Mouse (Mus musculus) layer of hippocampus, adult 18-20 months (tissue): ENCODE measurements around the gene Unc45a. TPM values are rescaled to one million over a fixed set of nuclear protein-coding genes. Genes with fewer than 3 reads are reported as not detected.
A peak's percentile ranks its signal among the peaks of the same experiment; 100 is the strongest.

ENCODE experiments used
- DNase-seq, 2 experiments: peaks; one replicate each; pipeline ENCODE4 v3.0.0; 2022; ENCODE audit warnings: low spot score in 2 of 2
- long read RNA-seq: library from polyadenylated mRNA; stranded (forward); transcript quantifications from one replicate; pipeline ENCODE4 v2.0.0, GENCODE M21; 2021
- total RNA-seq, 2 experiments: library from RNA; stranded (reverse); gene quantifications; 2 replicates each; pipeline ENCODE4 v1.2.3; 2021

Gene Unc45a
- total RNA-seq, result 10 to 100 TPM; 39.3 to 41.6 TPM
- long read RNA-seq, transcript Unc45a-201 (20 exons, 3,260 nt), result major isoform, 14 of 48 reads
- long read RNA-seq, partial matches to known transcripts, result 10 of 48 reads
- long read RNA-seq, other reads (novel, unspliced or antisense), result 24 of 48 reads

- peak in 1 of 2 experiments; percentile 69 for DNase-seq
These were observed at the start of gene Unc45a for GRCm38 (mm10) chr7:80340793-80341192. TSS of gene Unc45a (minus strand) at chr7:80341005.

- DNase-seq, result no peak
These were observed 47.1 kb upstream of the Unc45a start, which contains the start of gene Fes for GRCm38 (mm10) chr7:80387633-80388543. TSS of gene Fes (minus strand) at chr7:80387946.

GRCm38 (mm10) chr7:80387033-80387632 lies 46.3 kb upstream of the Unc45a start:
- no peak for DNase-seq

GRCm38 (mm10) chr7:80386235-80386930 lies 45.6 kb upstream of the Unc45a start:
- DNase-seq, result peak; percentile 73 to 92

- DNase-seq, result no peak
These were observed 42.1 kb upstream of the Unc45a start for GRCm38 (mm10) chr7:80382919-80383318.

GRCm38 (mm10) chr7:80379531-80379930 lies 38.7 kb upstream of the Unc45a start:
- DNase-seq, result no peak

- peak in 1 of 2 experiments; percentile 63 for DNase-seq
These were observed 36.7 kb upstream of the Unc45a start for GRCm38 (mm10) chr7:80377471-80377870.

GRCm38 (mm10) chr7:80376192-80376591 lies 35.4 kb upstream of the Unc45a start:
- DNase-seq, result no peak

GRCm38 (mm10) chr7:80375376-80376039 lies 34.7 kb upstream of the Unc45a start:
- no peak for DNase-seq

- no peak for DNase-seq
These were observed 33.9 kb upstream of the Unc45a start for GRCm38 (mm10) chr7:80374733-80375132.

- DNase-seq, result no peak
These were observed 33.5 kb upstream of the Unc45a start for GRCm38 (mm10) chr7:80374280-80374679.

- DNase-seq, result no peak
These were observed 33.0 kb upstream of the Unc45a start for GRCm38 (mm10) chr7:80373850-80374249.

GRCm38 (mm10) chr7:80373352-80373751 lies 32.5 kb upstream of the Unc45a start:
- DNase-seq, result no peak

- DNase-seq, result no peak
These were observed 31.9 kb upstream of the Unc45a start for GRCm38 (mm10) chr7:80372667-80373066.

- no peak for DNase-seq
These were observed 31.4 kb upstream of the Unc45a start for GRCm38 (mm10) chr7:80372166-80372565.

GRCm38 (mm10) chr7:80371041-80371751 lies 30.4 kb upstream of the Unc45a start, which contains the start of gene Man2a2:
TSS of gene Man2a2 (minus strand) at chr7:80371375.
- peak; percentile 71 to 80 for DNase-seq

- DNase-seq, result peak; percentile 76 to 89
These were observed 29.8 kb upstream of the Unc45a start for GRCm38 (mm10) chr7:80370649-80371040.

GRCm38 (mm10) chr7:80369967-80370431 lies 29.2 kb upstream of the Unc45a start:
- no peak for DNase-seq

- no peak for DNase-seq
These were observed 28.7 kb upstream of the Unc45a start for GRCm38 (mm10) chr7:80369461-80369860.
